Mouse (Mus musculus): ENCODE results near the gene Arhgdia.

The Arhgdia gene

GRCm38 (mm10) chr11:120550810-120551440 lies 30.5 kb downstream of the Arhgdia start, which contains the start of gene Ppp1r27:
Gene Ppp1r27 (minus strand): TSS chr11:120551132.
- DNase-seq (ENCODE audit: low read depth, low spot score), result no peak

GRCm38 (mm10) chr11:120549986-120550809 lies 31.2 kb downstream of the Arhgdia start:
- no peak for DNase-seq (ENCODE audit: low read depth, low spot score)

- peak; percentile 94 for DNase-seq (ENCODE audit: low read depth, low spot score)
These were observed 32.1 kb downstream of the Arhgdia start, which contains the start of gene Mcrip1 for GRCm38 (mm10) chr11:120549168-120549945. Gene Mcrip1 (minus strand): TSS chr11:120549727.

GRCm38 (mm10) chr11:120548786-120549167 lies 32.6 kb downstream of the Arhgdia start:
- DNase-seq (ENCODE audit: low read depth, low spot score), result no peak

GRCm38 (mm10) chr11:120548214-120548613 lies 33.2 kb downstream of the Arhgdia start:
- DNase-seq (ENCODE audit: low read depth, low spot score), result no peak

- DNase-seq (ENCODE audit: low read depth, low spot score), result peak; percentile 31
These were observed 34.0 kb downstream of the Arhgdia start for GRCm38 (mm10) chr11:120547469-120547868.

- no peak for DNase-seq (ENCODE audit: low read depth, low spot score)
These were observed 35.5 kb downstream of the Arhgdia start for GRCm38 (mm10) chr11:120545964-120546363.

- no peak for DNase-seq (ENCODE audit: low read depth, low spot score)
These were observed 39.0 kb downstream of the Arhgdia start for GRCm38 (mm10) chr11:120542376-120542775.

- DNase-seq (ENCODE audit: low read depth, low spot score), result no peak
These were observed 39.5 kb downstream of the Arhgdia start for GRCm38 (mm10) chr11:120541907-120542306.

- no peak for DNase-seq (ENCODE audit: low read depth, low spot score)
These were observed 42.0 kb downstream of the Arhgdia start for GRCm38 (mm10) chr11:120539285-120540014.

- DNase-seq (ENCODE audit: low read depth, low spot score), result no peak
These were observed 42.5 kb downstream of the Arhgdia start for GRCm38 (mm10) chr11:120538955-120539284.

- DNase-seq (ENCODE audit: low read depth, low spot score), result no peak
These were observed 42.9 kb downstream of the Arhgdia start for GRCm38 (mm10) chr11:120538485-120538884.

- no peak for DNase-seq (ENCODE audit: low read depth, low spot score)
These were observed 45.6 kb downstream of the Arhgdia start for GRCm38 (mm10) chr11:120535804-120536203.

GRCm38 (mm10) chr11:120535145-120535544 lies 46.3 kb downstream of the Arhgdia start:
- no peak for DNase-seq (ENCODE audit: low read depth, low spot score)

GRCm38 (mm10) chr11:120534093-120534492 lies 47.3 kb downstream of the Arhgdia start:
- DNase-seq (ENCODE audit: low read depth, low spot score), result no peak

GRCm38 (mm10) chr11:120531646-120532045 lies 49.8 kb downstream of the Arhgdia start:
- no peak for DNase-seq (ENCODE audit: low read depth, low spot score)

GRCm38 (mm10) chr11:120530085-120530964 lies 51.1 kb downstream of the Arhgdia start, which contains the start of gene Gcgr:
Gene Gcgr (plus strand): TSS chr11:120530699.
- DNase-seq (ENCODE audit: low read depth, low spot score), result no peak

- DNase-seq (ENCODE audit: low read depth, low spot score), result no peak
These were observed 52.5 kb downstream of the Arhgdia start for GRCm38 (mm10) chr11:120528903-120529302.
